Mouse (Mus musculus) thymus, postnatal 36 days (tissue): Measurements from ENCODE around the gene Galns.

Source experiments
- DNase-seq, 2 experiments: peaks; one replicate each; pipeline ENCODE4 v3.0.0; 2022; ENCODE audit warnings: mixed read lengths in 2 of 2

Gene Galns

GRCm38 (mm10) chr8:122564363-122565352, 46.6 kb downstream of the Galns start:
- no peak for DNase-seq

GRCm38 (mm10) chr8:122561199-122561598, 50.1 kb downstream of the Galns start:
- DNase-seq, result peak; percentile 42 to 59

- DNase-seq, result peak in 1 of 2 experiments; percentile 20
Observed at GRCm38 (mm10) chr8:122558671-122559349, 52.5 kb downstream of the Galns start.

- DNase-seq, result peak; percentile 35 to 37
Observed at GRCm38 (mm10) chr8:122557248-122558038, 53.8 kb downstream of the Galns start.

- peak; percentile 84 to 92 for DNase-seq
Observed at GRCm38 (mm10) chr8:122556030-122557009, 54.9 kb downstream of the Galns start.

- no peak for DNase-seq
Observed at GRCm38 (mm10) chr8:122554786-122555185, 56.5 kb downstream of the Galns start.

- DNase-seq, result peak; percentile 93 to 96
Observed at GRCm38 (mm10) chr8:122551265-122552051, 59.8 kb downstream of the Galns start, which contains the start of gene Piezo1. Gene Piezo1 (minus strand): TSS chr8:122551329.

GRCm38 (mm10) chr8:122550995-122551264, 60.3 kb downstream of the Galns start:
- no peak for DNase-seq

GRCm38 (mm10) chr8:122550234-122550994, 60.8 kb downstream of the Galns start:
- peak; percentile 55 to 61 for DNase-seq

- DNase-seq, result no peak
Observed at GRCm38 (mm10) chr8:122548891-122549439, 62.3 kb downstream of the Galns start.

GRCm38 (mm10) chr8:122548331-122548730, 62.9 kb downstream of the Galns start:
- peak; percentile 28 to 32 for DNase-seq

- peak; percentile 44 to 65 for DNase-seq
Observed at GRCm38 (mm10) chr8:122547815-122548214, 63.4 kb downstream of the Galns start.

- DNase-seq, result no peak
Observed at GRCm38 (mm10) chr8:122546811-122547453, 64.3 kb downstream of the Galns start.

- no peak for DNase-seq
Observed at GRCm38 (mm10) chr8:122546066-122546755, 65.1 kb downstream of the Galns start.

- no peak for DNase-seq
Observed at GRCm38 (mm10) chr8:122544138-122544537, 67.1 kb downstream of the Galns start.

- DNase-seq, result no peak
Observed at GRCm38 (mm10) chr8:122538310-122539076, 72.8 kb downstream of the Galns start.

GRCm38 (mm10) chr8:122537812-122538211, 73.5 kb downstream of the Galns start:
- no peak for DNase-seq

GRCm38 (mm10) chr8:122537033-122537432, 74.2 kb downstream of the Galns start:
- DNase-seq, result no peak
